Mouse (Mus musculus): ENCODE measurements at regions not wholly inside any gene's neighbourhood (a gene's known extent, or its start where the extent isn't known, plus 50 kb on each side); places are given as distances from the start of the nearest gene placed in this dataset.

DNA sequence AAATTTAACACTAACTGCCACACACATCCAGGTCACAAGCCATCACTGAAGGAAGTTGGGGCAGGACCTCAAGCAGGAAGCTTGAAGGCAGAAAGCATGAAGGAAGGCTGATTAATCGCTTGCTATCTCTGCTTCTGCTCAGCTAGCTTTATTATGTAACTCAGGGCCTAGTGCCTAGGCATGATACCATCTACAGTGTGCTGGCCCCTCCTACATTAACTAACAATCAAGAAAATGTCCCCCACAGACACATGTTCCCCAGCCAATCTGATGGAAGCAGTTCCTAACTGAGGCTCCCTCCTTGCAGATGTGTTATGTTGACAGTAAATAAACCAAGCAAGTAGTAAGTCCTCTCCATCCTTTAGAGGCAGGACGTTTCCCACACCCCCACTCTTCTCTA, 186.6 kb downstream of the Pfkfb3 start:
- Histone ChIP-seq H3K4me3 (ENCODE audit: low read depth, low read length) (no peak overlapping the region), H3K4me1 (ENCODE audit: control insufficient read depth, insufficient read depth, low read length) (no peaks in the 10 kb centered on the region), H3K36me3 (ENCODE audit: control insufficient read depth, insufficient read depth, low read length, poor library complexity, severe bottlenecking) (no peaks in the 10 kb centered on the region), H3K27me3 (ENCODE audit: control insufficient read depth, insufficient read depth, low read length, poor library complexity, severe bottlenecking) (no peaks in the 10 kb centered on the region), H3K9ac (ENCODE audit: low read depth, poor library complexity, severe bottlenecking) (no peak overlapping the region), H3K27ac (ENCODE audit: insufficient read depth, low read length) (no peak overlapping the region), H3K9me3 (replicated peaks; ENCODE audit: control insufficient read depth, insufficient read depth, low read length, poor library complexity, severe bottlenecking) (no peaks in the 10 kb centered on the region)
- no peak for TF ChIP-seq CTCF (IDR thresholded peaks at IDR 0.05; ENCODE audit: low read depth, low read length)
- TF ChIP-seq EP300 (IDR thresholded peaks at IDR 0.05; ENCODE audit: insufficient read depth, low read depth, low read length) = no peak
- TF ChIP-seq POLR2A (IDR thresholded peaks at IDR 0.05; ENCODE audit: insufficient read depth, low read length) = no peak

DNA sequence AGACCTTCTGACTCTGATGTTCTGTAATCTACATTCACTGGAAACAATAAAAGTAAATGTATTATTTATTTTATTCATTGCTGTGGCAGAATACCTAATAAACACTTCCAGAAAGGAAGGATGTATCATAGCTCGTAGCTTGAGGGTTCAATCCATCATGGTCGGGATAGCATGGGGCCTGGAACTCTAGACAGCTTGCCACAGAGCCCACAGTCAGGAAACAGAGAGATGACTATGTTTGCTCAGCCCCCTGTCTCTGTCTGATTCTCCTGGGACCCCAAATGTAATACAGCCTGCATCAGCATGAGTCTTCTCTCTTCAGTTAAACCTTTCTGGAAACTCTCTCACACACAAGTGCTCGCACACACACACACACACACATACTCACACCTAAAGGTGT, 188.1 kb downstream of the Pfkfb3 start:
- TF ChIP-seq EP300 (IDR thresholded peaks at IDR 0.05; ENCODE audit: insufficient read depth, low read depth, low read length) (no peak), POLR2A (IDR thresholded peaks at IDR 0.05; ENCODE audit: insufficient read depth, low read length) (no peak), CTCF (IDR thresholded peaks at IDR 0.05; ENCODE audit: low read depth, low read length) (no peak)
- H3K27ac ChIP-seq (ENCODE audit: insufficient read depth, low read length) = no peak overlapping the region

DNA sequence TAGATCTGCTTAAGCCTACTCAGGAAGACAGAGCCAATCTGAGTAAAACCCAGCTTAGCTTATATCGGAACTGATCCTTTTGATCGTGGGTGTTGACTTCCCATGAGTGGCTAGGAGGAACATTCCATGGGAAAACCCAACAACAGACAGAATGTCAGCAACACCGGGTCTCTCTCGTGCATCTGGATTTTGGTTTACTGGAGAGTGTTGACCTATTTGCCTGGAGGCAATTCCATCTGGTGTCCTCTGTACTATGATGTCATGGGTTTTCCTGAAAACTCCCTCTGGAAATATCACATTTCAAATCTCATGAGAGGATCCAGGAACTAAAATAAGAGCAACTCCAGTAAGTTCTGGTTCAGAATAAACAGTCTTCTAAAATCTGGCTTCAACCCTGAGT, 188.5 kb downstream of the Pfkfb3 start:
- Histone ChIP-seq H3K36me3 (ENCODE audit: control insufficient read depth, insufficient read depth, low read length, poor library complexity, severe bottlenecking) (no peaks in the 10 kb centered on the region), H3K4me1 (ENCODE audit: control insufficient read depth, insufficient read depth, low read length) (no peaks in the 10 kb centered on the region), H3K4me3 (ENCODE audit: low read depth, low read length) (no peak overlapping the region), H3K9ac (ENCODE audit: low read depth, poor library complexity, severe bottlenecking) (no peak overlapping the region), H3K9me3 (replicated peaks; ENCODE audit: control insufficient read depth, insufficient read depth, low read length, poor library complexity, severe bottlenecking) (no peaks in the 10 kb centered on the region), H3K27ac (ENCODE audit: insufficient read depth, low read length) (no peak overlapping the region), H3K27me3 (ENCODE audit: control insufficient read depth, insufficient read depth, low read length, poor library complexity, severe bottlenecking) (no peaks in the 10 kb centered on the region)
- no peak for TF ChIP-seq POLR2A (IDR thresholded peaks at IDR 0.05; ENCODE audit: insufficient read depth, low read length)
- no peak for TF ChIP-seq EP300 (IDR thresholded peaks at IDR 0.05; ENCODE audit: insufficient read depth, low read depth, low read length)
- no peak for TF ChIP-seq CTCF (IDR thresholded peaks at IDR 0.05; ENCODE audit: low read depth, low read length)

More for the DNA sequence above, 188.1 kb downstream of the Pfkfb3 start:
- H3K36me3 ChIP-seq (ENCODE audit: control insufficient read depth, insufficient read depth, low read length, poor library complexity, severe bottlenecking) = no peaks in the 10 kb centered on the region
- H3K4me1 ChIP-seq (ENCODE audit: control insufficient read depth, insufficient read depth, low read length) = no peaks in the 10 kb centered on the region
- no peak overlapping the region for H3K4me3 ChIP-seq (ENCODE audit: low read depth, low read length)
- no peak overlapping the region for H3K9ac ChIP-seq (ENCODE audit: low read depth, poor library complexity, severe bottlenecking)
- H3K9me3 ChIP-seq (replicated peaks; ENCODE audit: control insufficient read depth, insufficient read depth, low read length, poor library complexity, severe bottlenecking) = no peaks in the 10 kb centered on the region
- H3K27me3 ChIP-seq (ENCODE audit: control insufficient read depth, insufficient read depth, low read length, poor library complexity, severe bottlenecking) = no peaks in the 10 kb centered on the region

DNA sequence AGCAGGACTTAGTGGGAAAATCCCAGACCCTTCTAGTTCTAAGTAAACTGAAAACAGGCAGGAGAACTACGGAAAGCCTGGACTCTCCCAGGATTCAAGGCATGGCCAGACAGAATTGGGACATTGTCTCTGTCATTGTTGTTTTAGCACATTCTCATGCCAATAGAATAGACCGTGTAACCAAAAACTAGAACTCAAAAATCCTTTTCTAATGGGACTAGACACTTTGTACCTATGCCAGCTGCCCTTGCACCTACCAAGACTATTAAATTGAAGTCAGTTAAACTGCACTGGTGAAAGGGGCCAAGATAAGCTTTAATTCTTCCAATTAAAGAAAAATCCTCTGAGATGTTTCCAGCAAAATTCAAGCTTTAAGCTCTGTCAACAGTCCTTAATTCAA, 189.8 kb downstream of the Pfkfb3 start:
- H3K9ac ChIP-seq (ENCODE audit: low read depth, poor library complexity, severe bottlenecking) = no peak overlapping the region
- H3K27ac ChIP-seq (ENCODE audit: insufficient read depth, low read length) = no peak overlapping the region
- H3K27me3 ChIP-seq (ENCODE audit: control insufficient read depth, insufficient read depth, low read length, poor library complexity, severe bottlenecking) = no peaks in the 10 kb centered on the region
- no peaks in the 10 kb centered on the region for H3K36me3 ChIP-seq (ENCODE audit: control insufficient read depth, insufficient read depth, low read length, poor library complexity, severe bottlenecking)
- TF ChIP-seq CTCF (IDR thresholded peaks at IDR 0.05; ENCODE audit: low read depth, low read length) = no peak
- no peak for TF ChIP-seq EP300 (IDR thresholded peaks at IDR 0.05; ENCODE audit: insufficient read depth, low read depth, low read length)
- TF ChIP-seq POLR2A (IDR thresholded peaks at IDR 0.05; ENCODE audit: insufficient read depth, low read length) = no peak
- H3K4me1 ChIP-seq (ENCODE audit: control insufficient read depth, insufficient read depth, low read length) = no peaks in the 10 kb centered on the region
- H3K9me3 ChIP-seq (replicated peaks; ENCODE audit: control insufficient read depth, insufficient read depth, low read length, poor library complexity, severe bottlenecking) = no peaks in the 10 kb centered on the region
- no peak overlapping the region for H3K4me3 ChIP-seq (ENCODE audit: low read depth, low read length)

DNA sequence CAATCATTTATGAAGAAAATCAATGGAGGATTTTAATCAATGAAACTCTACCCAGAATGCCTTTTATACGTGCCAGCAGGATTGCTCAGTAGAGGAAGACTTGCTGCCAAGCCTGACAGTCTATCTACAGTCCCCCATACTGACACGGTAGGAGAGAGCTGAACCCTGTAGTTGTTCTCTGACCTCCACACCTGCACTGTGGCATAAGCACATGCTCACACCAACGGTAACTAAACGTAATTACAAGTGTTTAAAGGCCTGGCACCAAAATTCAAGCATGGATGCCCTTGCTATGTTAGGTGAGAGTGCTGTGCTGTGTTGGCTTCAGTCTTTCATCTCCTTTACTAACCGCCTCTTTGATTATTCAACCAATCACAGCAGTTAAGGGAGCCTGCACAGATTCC, 190.8 kb downstream of the Pfkfb3 start:
- Histone ChIP-seq H3K4me1 (ENCODE audit: control insufficient read depth, insufficient read depth, low read length) (no peaks in the 10 kb centered on the region), H3K27ac (ENCODE audit: insufficient read depth, low read length) (no peak overlapping the region), H3K4me3 (ENCODE audit: low read depth, low read length) (no peak overlapping the region), H3K9me3 (replicated peaks; ENCODE audit: control insufficient read depth, insufficient read depth, low read length, poor library complexity, severe bottlenecking) (no peaks in the 10 kb centered on the region), H3K9ac (ENCODE audit: low read depth, poor library complexity, severe bottlenecking) (no peak overlapping the region), H3K36me3 (ENCODE audit: control insufficient read depth, insufficient read depth, low read length, poor library complexity, severe bottlenecking) (no peaks in the 10 kb centered on the region), H3K27me3 (ENCODE audit: control insufficient read depth, insufficient read depth, low read length, poor library complexity, severe bottlenecking) (no peaks in the 10 kb centered on the region)
- TF ChIP-seq CTCF (IDR thresholded peaks at IDR 0.05; ENCODE audit: low read depth, low read length) = no peak
- no peak for TF ChIP-seq EP300 (IDR thresholded peaks at IDR 0.05; ENCODE audit: insufficient read depth, low read depth, low read length)
- no peak for TF ChIP-seq POLR2A (IDR thresholded peaks at IDR 0.05; ENCODE audit: insufficient read depth, low read length)

DNA sequence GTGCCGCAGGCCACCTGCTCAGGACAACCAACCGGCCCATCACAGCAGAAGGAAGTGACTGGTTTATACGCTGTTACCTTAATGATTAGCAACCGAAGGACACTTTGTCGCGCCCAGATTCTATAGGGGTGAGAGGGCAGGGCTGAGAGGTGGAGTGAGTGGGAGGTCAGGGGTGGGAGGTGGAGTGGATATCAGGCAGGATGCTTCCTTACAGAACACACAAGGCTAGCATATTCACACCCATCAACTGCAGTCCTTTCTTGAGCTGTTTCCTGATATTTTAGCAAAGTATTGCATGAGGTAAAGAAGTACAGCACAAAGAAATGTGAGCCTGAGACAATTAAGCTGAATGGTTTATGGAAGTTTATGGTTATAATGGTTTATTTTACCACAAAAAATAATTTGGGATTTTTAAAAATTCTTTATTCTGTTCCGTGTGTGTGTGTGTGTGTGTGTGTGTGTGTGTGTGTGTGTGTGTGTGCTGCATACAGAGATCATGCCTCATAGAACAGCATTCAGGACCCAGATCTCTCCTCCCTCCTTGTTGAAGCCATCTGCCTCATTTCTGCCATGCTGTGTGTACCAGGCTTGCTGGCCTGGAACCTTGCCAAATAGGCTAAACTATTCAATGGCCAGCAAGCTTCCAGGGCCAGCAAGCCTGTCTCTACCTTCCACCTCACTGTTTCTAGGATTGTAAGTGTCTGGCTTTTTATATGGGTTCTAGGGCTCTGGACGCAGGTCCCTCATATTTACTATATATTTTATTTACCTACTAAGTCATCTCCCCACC, 190.5 kb downstream of the Prkcq start:
- Histone ChIP-seq H3K9ac (ENCODE audit: low read depth, poor library complexity, severe bottlenecking) (no peak overlapping the region), H3K9me3 (replicated peaks; ENCODE audit: control insufficient read depth, insufficient read depth, low read length, poor library complexity, severe bottlenecking) (no peaks in the 10 kb centered on the region), H3K27ac (ENCODE audit: insufficient read depth, low read length) (no peak overlapping the region), H3K4me3 (ENCODE audit: low read depth, low read length) (no peak overlapping the region), H3K36me3 (ENCODE audit: control insufficient read depth, insufficient read depth, low read length, poor library complexity, severe bottlenecking) (no peaks in the 10 kb centered on the region), H3K27me3 (ENCODE audit: control insufficient read depth, insufficient read depth, low read length, poor library complexity, severe bottlenecking) (no peaks in the 10 kb centered on the region), H3K4me1 (ENCODE audit: control insufficient read depth, insufficient read depth, low read length) (no peaks in the 10 kb centered on the region)
- TF ChIP-seq POLR2A (IDR thresholded peaks at IDR 0.05; ENCODE audit: insufficient read depth, low read length) = no peak
- TF ChIP-seq CTCF (IDR thresholded peaks at IDR 0.05; ENCODE audit: low read depth, low read length) = no peak
- no peak for TF ChIP-seq EP300 (IDR thresholded peaks at IDR 0.05; ENCODE audit: insufficient read depth, low read depth, low read length)
